Mouse (Mus musculus) adrenal gland, adult 2 months (tissue): Measurements from ENCODE around the gene Rab43. TPM values are rescaled to one million over a fixed set of nuclear protein-coding genes. Genes with fewer than 3 reads are reported as not detected.
"Not testable (repeated sequence)": the region's sequence is repeated elsewhere in the genome, so short reads cannot be mapped to it uniquely, and the experiment has no call there.

Experiments used
- DNase-seq: peaks from one replicate; pipeline ENCODE4 v3.0.0; 2021
- polyA plus RNA-seq: library from polyadenylated mRNA; depleted of rRNA; stranded (reverse); fragments of >200 nt; gene quantifications from 2 replicates; pipeline ENCODE4 v1.2.3, GENCODE M21; 2012
- total RNA-seq, 2 experiments: library from RNA; stranded (reverse); gene quantifications; 2 replicates each; pipeline ENCODE4 v1.2.3; 2021

The Rab43 gene
- total and polyA plus RNA-seq, 3 experiments = 28.0 to 30.6 (median 28.2) TPM

DNA sequence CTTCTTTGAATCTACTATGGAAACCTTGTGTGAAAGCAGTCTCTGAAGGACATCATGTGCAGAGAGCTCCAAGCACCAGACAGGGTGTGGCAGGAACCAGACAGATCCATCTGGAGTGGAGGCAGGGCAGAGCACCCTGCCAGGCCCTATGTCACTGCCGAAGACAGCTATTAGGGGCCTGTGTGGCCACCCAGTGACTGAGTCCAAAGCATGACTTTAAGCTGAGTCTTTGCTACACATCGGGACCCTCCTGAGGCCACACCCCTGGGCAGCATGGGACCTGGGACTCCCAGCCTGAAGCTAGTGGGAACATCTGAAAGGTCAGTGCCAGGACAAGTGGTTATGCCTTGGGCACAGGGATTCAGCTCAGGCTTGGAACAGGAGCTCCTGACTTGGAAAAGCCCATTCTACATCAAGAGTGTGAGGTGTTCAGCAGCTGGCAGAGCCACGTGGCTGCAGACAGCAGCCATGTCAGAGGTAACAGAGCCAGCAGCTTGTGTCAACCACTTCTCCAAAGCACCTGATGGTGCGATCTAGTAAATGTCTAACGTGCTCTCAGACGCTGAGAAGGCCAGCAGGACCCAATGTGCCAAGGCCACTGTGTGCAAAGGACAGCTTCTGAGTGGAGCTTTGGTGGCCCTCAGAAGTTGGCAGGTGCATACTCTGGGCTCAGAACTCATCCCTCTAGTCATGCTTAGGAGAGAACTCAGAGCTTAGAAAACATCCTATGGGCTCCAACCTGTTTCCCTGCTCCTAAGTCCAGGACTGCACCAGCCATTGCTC, 24.7 kb downstream of the Rab43 start:
- DNase-seq = no peak

DNA sequence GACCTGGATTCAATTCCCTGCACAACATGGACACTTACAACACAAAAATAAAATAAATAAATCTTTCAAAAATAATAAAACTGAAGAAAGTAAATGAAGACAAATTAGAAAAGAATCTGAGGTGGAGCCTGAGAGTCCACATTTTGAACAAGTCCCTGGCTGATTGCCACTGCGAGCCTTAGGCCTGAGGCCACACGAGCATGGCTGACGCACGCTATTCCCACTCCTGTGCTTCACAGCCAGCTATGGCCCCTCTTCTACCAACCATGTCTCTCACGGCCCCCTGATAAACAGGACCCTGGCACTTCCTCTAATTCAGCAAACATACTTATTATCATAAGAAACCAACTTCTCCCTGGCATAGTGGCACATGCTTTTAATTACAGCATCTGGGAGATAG, 25.3 kb downstream of the Rab43 start:
- no peak for DNase-seq

DNA sequence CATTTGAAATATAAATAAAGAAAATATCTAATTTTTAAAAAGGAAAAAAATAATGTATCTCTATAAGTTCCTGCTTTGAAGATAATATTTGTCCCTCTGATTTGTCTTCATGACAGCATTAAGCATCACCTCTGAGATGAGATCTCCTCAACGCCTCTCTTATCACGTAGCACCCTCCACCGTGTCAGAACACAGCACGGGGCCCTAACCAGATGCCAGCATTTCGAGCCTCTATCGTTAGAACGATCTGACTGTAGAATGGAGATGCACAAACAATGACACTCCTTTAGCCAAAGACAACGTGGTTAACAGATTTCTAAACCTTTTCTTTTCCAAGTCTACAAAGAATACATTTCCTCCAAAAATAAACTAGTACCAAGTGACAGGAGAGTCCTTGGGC, 27.9 kb downstream of the Rab43 start:
- DNase-seq = no peak

DNA sequence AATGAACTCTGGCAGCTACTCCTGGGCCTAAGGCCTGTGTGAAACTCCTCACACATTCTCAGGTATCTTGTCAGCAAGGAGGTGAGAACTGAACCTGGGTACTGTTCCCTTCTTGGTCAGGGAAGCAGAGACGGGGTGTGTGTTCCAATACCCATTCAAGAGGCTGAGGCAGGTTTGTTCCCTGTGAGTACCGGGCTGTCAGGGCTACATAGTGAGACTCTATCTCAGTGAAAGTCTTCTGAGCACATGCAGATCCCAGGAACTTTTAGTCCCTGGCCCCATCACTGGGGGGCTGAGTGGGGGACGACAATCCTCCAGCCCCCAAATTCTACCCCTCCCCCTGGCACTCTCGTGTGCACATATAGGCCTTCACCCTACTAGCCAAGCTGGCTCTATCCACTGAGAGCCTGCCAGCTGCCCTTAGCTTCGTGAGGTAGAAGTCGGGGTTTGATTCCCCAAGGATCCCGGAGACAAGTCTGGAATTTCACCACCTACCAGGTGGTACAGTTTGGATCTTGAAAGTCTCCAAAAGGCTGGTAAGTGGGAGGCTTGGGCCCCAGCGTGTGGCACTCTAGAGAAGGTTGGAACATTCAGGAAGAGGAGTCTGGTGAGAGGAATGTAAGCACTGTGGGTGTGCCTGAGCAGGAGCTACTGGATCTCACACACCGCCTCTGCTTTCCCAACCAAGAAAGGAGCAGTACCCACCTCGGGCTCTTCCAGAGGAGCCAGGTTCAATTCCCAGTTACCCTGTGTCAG, 31.2 kb downstream of the Rab43 start:
- no peak for DNase-seq

DNA sequence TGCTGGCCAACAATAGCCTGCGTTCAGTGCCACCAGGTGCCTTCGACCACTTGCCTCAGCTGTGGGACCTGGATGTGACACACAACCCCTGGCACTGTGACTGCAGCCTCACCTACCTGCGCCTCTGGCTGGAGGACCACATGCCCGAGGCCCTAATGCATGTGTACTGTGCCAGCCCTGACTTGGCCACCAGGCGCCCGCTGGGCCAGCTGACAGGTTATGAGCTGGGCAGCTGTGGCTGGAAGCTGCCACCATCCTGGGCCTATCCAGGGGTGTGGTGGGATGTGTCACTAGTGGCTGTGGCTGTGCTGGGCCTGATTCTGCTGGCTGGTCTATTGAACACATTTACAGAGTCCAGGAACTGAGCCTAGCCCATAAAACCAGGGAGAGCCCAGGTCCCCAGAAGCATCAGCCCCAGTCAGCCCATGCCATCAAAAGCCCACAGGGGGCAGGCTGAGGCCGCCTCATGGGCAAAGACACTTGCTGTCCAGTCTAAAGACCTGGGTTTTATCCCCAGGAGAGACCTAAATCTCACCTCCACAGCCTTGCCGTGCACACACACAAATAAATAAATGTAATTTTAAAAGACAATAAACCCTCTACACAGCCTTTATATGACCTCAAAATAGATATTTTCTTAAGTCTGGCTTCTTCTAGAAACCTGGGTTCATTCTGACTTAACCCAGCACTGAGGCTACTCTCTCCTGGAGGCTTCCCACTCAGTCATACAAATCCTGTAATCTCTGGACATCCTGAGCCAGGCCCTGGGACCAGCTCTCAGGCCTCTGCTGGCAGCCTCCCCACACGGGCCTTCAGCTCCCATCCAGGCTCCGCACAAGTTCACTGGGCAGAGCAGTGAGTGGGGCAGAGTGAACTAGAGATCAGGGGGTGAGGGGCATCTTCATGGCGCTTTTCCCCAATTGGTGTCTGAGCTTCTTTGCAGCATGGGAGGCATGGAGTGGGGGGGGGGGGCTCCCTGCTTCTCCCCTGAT, 32.5 kb downstream of the Rab43 start:
- no peak for DNase-seq

DNA sequence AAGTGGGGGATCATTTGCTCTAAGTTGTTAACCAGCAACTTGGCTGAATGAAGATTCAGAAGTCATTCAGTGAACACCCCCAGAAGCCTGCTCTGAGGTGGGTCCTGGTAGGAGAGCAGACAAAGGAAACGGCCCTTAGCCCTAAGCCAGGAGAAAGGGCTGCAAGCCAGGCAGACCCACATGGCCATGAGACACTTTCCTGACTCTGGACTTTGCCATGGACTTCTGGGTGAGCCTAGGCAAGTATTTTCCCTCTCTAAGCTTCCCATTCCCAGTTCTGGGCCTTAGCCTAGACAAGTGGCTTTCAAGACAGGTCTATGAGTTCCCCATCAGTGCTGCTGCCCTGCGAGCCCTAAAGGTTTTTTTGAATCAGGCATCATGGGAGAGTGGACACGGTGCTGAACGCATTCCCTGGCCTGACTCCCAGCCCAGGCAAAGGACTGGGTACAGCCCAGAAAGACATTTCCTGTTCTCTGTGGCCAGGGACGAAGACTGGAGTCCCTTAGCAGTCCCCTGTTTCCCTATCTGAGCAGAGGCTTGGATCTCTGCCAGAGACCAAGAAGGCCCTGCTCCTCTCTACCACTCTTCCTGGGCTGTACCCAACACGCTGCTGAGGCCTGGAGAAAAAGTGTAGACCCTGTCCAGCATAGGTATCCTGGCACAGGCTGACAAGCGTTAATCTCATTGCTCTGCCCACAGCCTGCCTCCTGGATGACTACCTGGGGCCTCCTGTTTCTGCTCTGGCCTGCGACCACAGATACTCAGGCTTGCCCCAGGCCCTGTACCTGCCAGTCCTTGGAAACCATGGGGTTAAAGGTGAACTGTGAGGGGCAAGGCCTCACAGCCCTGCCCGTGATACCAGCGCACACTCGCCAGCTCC, 33.4 kb downstream of the Rab43 start:
- no peak for DNase-seq

DNA sequence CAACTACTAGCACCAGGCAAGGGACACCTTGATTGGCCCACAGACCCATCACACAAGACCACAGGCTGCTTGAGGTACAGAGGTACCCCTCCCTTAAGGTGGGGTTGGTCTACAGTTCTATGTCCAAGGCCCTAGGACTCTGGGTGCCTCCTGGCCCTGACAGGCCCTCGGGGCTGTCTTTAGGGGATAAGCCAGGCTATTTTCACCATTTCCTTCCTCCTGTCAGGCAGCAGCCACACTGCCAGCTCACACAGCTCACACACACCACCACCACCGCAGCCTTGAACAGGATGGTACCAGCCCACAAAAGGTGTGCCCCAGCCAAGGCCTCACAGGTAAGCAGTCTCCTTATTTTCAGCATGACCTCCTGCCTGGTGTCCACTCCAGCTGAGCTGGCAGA, 34.1 kb downstream of the Rab43 start, which contains the start of gene Gp9:
Gp9 (plus strand) TSS at position 231 of the 400 bp plus-strand sequence.
- no peak for DNase-seq

DNA sequence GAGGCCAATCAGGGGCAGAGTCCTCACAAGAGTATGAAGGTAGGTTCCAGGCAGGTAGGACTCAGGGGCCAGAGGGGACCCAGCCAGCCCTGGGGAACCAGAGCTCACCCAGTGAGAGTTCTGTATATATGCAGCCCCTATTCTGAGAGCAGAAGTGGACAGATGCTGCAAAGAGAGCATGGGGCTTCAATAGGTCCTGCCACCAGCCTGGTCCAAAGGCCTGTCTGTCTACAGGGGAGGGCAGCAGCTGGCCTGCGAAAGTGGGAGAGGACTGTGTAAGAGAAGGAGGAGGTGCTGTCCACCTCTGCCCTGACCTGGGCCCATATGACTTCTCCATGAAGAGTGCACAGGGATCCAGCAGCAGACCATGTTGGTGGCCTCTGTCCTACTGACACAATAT, 35.3 kb downstream of the Rab43 start:
- no peak for DNase-seq

DNA sequence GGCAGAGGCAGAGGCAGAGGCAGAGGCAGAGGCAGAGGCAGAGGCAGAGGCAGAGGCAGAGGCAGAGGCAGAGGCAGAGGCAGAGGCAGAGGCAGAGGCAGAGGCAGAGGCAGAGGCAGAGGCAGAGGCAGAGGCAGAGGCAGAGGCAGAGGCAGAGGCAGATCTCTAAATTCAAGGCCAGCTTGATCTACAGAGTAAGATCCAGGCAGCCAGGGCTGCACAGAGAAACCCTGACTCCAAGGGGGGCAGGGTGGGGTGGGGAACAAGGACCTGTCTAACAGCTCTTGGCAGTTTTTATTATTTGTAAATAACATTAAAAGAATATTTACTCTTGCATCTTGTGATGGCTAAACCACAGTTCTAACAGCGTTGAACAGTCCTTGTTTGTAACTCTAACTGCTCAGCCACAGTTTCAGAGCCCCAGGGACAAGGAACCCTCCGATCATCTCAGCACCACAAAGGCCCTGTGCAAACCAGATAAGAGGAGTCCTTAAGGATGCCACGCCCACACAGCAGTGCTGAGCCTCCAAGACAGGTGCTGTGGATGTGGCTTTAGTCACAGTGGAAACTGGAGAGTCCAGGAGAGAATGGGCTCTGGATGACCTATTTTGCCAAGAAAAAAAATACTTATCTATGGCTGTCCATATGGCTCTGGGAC, 36.2 kb downstream of the Rab43 start:
- DNase-seq = no peak

DNA sequence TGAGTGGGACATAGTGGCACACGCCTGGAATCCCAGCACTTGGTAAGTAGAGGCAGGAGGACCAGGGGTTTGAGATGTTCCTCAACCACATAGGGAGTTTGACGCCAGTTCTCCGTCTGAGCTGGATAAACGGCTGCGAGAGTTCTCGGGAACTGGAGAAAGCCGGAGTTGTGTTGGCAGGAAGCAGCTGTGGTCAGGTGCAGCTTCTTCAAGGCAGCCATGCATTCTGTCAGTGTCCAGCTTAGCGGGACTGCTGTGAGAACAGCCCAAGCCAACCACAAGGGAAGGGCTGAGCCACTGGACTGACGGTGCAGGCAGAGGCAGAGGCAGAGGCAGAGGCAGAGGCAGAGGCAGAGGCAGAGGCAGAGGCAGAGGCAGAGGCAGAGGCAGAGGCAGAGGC, 37.1 kb downstream of the Rab43 start:
- no peak for DNase-seq

DNA sequence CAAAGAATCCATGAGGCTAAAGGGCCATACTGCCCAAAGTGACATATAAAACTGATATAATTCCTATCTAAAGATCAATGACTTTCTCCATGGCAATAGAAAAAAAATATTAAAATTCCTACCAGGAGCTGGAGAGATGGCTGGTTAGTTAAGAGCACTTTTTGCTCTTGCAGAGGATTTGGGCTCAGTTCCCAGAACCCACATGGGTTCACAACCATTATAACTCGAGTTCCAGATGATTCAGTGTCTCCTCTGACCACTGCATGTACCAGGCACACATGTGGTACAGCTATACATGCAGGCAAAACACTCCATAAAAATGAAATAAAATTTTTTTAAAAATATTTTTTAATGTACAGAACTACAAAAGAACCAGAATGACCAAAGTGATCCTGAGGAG, 37.5 kb downstream of the Rab43 start:
- DNase-seq = no peak

DNA sequence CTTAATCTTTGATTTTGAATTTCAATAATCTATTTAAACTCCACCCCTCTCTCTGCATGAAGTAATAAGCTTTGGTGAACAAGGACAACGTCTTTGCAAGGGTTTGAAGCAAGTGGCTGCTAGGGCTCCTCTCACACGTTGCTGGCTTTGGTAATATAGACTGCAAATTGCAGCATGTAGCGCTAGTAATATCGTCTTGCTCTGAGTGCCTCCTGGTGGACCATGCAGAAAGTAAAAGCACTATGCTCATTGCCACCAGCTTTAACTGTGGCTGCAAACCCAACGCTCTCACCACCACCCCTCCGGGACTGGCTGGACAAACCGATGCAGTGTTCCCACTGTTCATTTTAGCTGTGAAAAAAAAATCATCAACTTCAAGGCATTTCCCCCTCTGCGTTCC, 41.3 kb downstream of the Rab43 start:
- DNase-seq = no peak

DNA sequence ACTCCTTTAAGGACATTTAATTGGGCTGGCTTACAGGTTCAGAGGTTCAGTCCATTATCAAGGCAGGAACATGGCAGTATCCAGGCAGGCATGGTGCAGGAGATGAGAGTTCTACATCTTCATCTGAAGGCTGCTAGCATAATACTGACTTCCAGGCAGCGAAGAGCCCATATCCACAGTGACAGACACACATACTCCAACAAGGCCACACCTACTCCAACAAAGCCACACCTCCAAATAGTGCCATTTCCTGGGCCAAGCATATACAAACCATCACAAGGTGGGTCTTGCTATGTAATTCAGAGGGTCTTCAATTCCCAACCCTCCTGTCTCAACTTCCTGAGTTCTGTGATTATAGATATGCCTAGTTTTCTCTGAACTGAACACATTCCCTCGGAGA, 47.7 kb downstream of the Rab43 start:
- not testable (repeated sequence) for DNase-seq

DNA sequence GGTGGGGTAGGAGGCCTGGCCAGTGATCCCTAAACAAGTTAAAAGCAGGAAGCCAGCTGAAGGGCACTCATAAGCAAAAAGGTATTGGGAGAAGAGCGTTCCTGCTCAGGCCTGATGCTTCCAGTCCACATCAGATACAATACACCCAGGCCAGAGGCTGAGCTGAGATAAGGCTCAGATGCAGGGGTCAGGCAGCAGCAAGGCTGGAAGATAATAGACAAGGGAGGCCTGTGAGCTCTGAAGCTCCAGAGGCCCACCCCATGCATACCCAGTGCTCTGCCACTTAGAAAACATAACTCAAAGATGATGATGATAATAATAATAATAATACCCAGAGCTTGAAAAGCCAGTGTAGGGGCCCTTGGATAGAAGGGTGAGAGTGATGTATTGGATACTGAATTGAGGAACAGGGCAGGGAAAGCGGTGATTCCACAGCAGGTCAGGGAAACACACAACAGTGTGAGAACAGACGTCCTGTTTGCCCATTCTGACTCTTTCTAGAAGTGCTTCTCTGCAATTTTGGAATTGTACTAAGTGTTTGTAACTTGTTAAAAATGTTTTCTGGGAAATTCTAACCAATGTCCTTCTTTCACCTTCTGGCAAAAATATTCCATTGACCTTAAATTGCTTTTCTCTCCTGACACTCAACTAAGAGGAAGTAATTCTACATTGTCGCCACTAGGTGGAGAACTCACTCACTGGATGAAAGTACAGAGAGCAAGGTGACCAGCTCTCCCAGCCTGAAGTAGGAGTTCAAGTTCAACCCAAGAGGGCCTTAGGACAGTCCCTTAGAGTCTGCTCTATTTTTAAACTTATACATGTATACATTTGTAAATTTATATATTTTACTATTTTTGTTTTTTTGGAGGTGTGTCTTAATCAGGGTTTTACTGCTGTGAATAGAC, 48.3 kb downstream of the Rab43 start:
- DNase-seq = no peak

DNA sequence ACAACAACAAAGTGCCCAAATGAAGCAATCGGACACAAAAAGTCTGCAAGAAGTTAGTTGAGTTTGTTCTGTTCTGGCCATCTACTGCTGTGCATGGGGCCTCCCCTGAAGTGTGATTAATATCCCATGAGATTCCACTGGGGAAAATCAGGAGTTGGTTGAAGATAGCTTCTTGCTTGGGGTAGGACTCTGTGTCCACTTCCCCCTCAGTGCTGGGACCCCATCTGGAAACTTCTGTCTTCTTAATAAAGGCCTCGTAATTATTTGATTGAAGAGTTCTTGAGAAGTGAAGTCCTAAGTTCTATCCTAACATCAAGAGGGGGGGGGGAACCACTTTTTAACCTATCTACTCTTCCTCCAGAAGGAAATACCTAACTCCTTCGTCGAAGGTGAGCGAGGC, 49.8 kb downstream of the Rab43 start:
- DNase-seq = no peak

DNA sequence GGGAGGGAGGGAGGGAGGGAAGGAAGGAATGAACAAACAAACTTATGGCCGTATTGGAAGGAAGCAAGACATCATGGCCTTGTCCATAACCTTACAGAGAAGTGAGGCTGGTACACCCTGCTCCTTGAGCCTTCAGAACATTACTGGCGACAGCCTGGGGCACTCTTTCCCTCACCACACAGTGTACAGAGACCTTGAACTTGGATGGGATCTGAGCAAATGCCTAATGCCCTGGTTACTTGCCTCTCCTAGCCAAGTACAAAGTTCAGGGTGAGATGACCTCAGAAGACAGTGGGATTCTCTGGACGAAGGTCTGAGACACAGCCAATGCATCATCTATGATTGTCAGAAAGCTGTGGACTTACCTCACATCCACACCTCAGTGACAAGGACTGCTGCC, 52.1 kb downstream of the Rab43 start:
- no peak for DNase-seq

DNA sequence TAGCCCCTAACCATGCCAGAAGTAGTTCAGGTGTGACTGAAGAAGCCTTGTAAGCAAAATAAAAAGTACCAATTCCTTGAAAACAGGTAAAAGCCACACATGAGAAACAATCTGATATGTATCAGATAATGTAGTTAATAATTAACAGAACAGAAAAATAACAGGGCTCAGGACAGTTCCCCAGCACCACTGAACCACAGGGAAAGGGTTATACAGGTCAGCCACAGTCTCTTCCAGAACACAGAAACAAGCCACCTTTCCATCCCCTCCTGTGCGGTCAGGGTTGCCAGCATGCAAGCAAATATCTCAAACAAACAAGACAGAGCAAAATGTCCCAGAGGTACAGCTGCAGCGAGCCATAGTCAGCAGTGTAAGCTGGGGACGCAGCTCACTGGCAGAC, 52.6 kb downstream of the Rab43 start:
- DNase-seq = no peak

DNA sequence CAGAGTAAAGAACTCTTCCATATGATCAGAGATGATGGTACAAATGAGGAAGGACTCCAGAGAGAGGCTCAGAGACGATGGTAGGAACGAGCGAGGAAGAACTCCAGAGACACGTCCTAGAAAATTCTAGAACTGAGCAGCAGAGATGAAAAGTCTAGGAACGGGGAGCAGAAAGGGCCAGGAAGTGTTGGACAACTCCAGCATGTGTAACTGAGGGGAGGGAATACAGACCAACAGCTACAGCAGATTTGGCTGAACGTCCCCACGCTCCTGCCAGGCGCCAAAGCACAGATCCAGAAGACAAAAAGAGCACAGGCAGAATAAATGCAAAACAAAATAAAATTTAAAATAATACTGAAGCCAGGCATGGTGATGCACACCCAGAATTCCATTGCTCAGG, 55.1 kb downstream of the Rab43 start:
- no peak for DNase-seq

DNA sequence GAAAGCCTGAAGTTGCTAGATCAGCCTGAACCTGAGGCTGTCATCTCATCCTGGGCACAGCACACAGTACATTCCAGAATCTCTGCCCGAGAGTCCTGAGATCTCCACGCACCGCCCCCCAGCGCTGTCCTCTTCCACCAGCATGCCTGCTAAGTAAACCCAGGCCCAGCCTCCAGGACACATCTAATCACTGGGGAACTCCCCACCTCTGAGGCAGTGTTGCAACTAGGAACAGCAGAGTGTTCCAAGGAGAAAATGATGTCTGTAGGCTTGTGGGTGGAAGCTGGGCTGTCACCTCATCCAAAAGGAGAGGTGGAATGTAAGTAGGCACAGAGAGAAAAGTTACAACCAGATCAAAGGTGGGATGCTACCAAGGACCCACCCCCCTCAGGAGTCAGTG, 56.8 kb downstream of the Rab43 start:
- no peak for DNase-seq

DNA sequence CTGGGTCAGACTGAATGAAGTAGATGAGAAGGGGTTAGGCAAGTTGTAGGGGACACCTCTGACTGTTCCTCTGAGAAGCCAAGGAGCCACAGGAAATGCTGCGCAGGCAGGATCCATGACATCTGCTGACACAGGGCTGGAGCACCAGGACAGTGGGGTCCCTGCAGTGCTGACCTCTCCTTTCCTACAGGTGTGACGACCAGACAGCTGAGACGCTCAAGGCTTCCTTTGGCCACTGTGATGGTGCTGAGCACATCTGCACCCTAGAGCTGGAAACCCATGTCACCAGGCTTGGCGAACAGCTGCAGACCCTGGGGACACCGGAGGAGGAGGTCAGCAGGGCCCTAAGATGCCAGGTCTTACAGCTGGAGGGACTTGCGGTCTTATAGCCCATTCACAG, 60.4 kb downstream of the Rab43 start:
- DNase-seq = no peak
